Mouse (Mus musculus) neural tube, embryonic 14.5 days (tissue): Measurements from ENCODE around the gene Ogfrl1. TPM values are rescaled to one million over a fixed set of nuclear protein-coding genes. Genes with fewer than 3 reads are reported as not detected.

ENCODE experiments used
- ATAC-seq: fragments of 200-750 bp; cut with Nextera tagmentation; 2 replicates; pipeline ENCODE4 v1.8.0; 2017; ENCODE audit warnings: low read depth, mild to moderate bottlenecking, moderate TSS enrichment, moderate library complexity
- H3K27ac ChIP-seq: fragments of 300-500 bp; sonication (generic); 2 replicates; pipeline ENCODE4 v1.5.1; 2014; ENCODE audit warnings: low read depth, mild to moderate bottlenecking, control low read depth, low read length, moderate library complexity, mixed read lengths
- H3K27me3 ChIP-seq: fragments of 300-500 bp; sonication (generic); 2 replicates; pipeline ENCODE4 v1.6.1; 2014; ENCODE audit warnings: low read length; ENCODE audit not compliant: control insufficient read depth, insufficient read depth
- H3K36me3 ChIP-seq: fragments of 300-500 bp; sonication (generic); 2 replicates; pipeline ENCODE4 v1.6.1; 2014; ENCODE audit warnings: low read length, mixed read lengths; ENCODE audit not compliant: control insufficient read depth, insufficient read depth
- H3K4me1 ChIP-seq: fragments of 300-500 bp; sonication (generic); 2 replicates; pipeline ENCODE4 v1.6.1; 2014; ENCODE audit warnings: low read length; ENCODE audit not compliant: control insufficient read depth, insufficient read depth
- H3K4me2 ChIP-seq: fragments of 300-500 bp; sonication (generic); 2 replicates; pipeline ENCODE4 v1.6.1; 2014; ENCODE audit warnings: mild to moderate bottlenecking, low read depth, low read length, control low read depth
- H3K4me3 ChIP-seq: fragments of 300-500 bp; sonication (generic); 2 replicates; pipeline ENCODE4 v1.5.1; 2014; ENCODE audit warnings: low read depth, low read length, control low read depth, mixed read lengths
- H3K9ac ChIP-seq: fragments of 300-500 bp; sonication (generic); replicated peaks from 2 replicates; pipeline ENCODE4 v1.6.1; 2014; ENCODE audit warnings: low read depth, mild to moderate bottlenecking, control low read depth, low read length, mixed read lengths
- H3K9me3 ChIP-seq: fragments of 300-500 bp; sonication (generic); 2 replicates; pipeline ENCODE4 v1.6.1; 2016; ENCODE audit warnings: low read length; ENCODE audit not compliant: control insufficient read depth
- WGBS: fragments of 180-500 bp; shearing (Covaris S2); extraction: QIAGEN DNeasy Blood & Tissue Kit; methylation state at CpG from one replicate; pipeline ENCODE4 v1.1.7; 2014; 5-methylcytosine and 5-hydroxymethylcytosine counted together
- polyA plus RNA-seq: library from polyadenylated mRNA; unstranded; fragments of >200 nt; fragmentation: Nextera tagmentation; extraction: Ambion mirVana; gene quantifications from 2 replicates; pipeline ENCODE4 v1.2.1, GENCODE M21; 2014

The Ogfrl1 gene
- polyA plus RNA-seq, 1 experiment from 2014 or later: 20.3 TPM

DNA sequence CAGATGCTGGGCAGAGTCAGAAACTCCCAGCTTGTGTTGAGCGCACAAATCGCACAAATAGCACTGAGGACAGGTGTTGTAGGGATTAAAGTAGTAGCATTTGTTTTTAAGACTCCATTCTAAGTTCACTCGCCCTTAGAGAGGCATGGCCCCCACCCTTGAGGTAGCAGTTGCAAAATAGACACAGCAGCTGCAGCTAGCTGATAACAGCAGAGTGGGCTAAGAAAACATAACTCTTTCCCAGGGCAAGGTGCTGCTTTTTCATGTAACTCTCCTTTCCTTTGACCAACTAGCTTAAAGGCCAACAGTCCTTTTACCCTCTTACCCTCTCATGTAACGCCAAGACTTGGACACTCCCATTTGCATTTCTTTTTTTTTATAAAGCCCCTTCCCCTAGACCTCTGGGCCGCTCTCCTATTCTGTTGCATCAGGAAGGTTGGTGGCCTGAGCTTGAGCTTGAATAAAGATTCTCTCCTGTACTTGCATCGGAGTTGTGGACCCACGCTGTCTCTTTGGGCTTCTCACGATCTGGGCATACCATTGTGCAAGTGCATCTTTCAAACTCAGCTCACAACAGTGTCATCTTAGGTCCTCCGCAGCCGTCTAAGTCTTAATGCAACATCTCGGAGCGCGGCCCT is 61.7 kb downstream of the Ogfrl1 start:
- Histone ChIP-seq H3K27ac (no peak overlapping the region), H3K36me3 (no peaks in the 10 kb centered on the region), H3K27me3 (no peaks in the 10 kb centered on the region), H3K9ac (no peak overlapping the region), H3K4me1 (no peaks in the 10 kb centered on the region), H3K4me2 (no peak overlapping the region), H3K9me3 (no peaks in the 10 kb centered on the region), H3K4me3 (no peak overlapping the region)
- WGBS: 89% methylated on average over 13 of the region's 13 CpGs
- ATAC-seq: no peak

DNA sequence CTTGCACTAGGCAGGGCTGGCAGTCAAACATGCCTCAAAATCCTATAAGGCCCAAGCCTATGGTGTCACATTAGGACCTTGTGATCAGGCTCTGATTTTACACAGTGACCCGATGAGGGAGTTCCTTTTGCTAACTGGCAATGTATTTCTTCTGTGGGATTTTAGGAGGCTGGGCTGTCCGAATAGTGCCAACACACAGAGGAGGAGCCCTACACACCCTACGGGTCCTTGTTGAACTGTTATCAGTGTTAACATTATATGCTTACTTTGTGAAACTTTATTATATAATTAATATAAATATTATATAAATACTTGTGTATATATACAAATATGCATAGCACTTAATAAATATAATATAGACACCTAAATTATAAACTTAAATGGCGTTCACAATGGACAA is 62.5 kb downstream of the Ogfrl1 start:
- H3K27me3 ChIP-seq: no peaks in the 10 kb centered on the region
- H3K4me1 ChIP-seq: no peaks in the 10 kb centered on the region
- no peaks in the 10 kb centered on the region for H3K9me3 ChIP-seq
- H3K4me3 ChIP-seq: no peak overlapping the region
- H3K4me2 ChIP-seq: no peak overlapping the region
- no peak overlapping the region for H3K27ac ChIP-seq
- no peak overlapping the region for H3K9ac ChIP-seq
- WGBS: 98% methylated on average over 4 of the region's 4 CpGs
- H3K36me3 ChIP-seq: no peaks in the 10 kb centered on the region
- ATAC-seq: no peak

DNA sequence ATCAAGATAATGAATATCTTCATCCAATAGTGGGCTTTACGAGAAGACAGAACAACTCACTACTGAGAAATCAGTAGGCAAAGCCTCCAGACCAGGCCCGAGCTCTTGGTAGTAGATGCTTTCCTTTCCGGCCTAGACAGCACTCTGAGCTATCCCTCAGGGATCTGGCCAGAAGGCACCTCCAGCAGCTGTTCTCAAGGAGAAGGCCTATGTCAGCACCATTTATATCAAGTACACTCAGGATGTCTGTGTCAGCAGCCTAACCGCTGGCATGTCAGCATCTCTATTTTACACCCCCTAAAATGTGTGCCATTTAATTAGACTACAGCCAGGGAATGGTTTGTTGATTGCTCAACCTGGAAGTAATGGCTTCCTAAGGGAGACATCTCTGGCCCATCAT is 65.4 kb downstream of the Ogfrl1 start:
- no peak overlapping the region for H3K4me3 ChIP-seq
- ATAC-seq: peak; percentile 54; the same call in 1 of the 2 replicates
- H3K4me1 ChIP-seq: no peaks in the 10 kb centered on the region
- 72% methylated on average over 4 of the region's 4 CpGs for WGBS
- H3K9me3 ChIP-seq: no peaks in the 10 kb centered on the region
- H3K27ac ChIP-seq: no peak overlapping the region
- H3K9ac ChIP-seq: no peak overlapping the region
- no peak overlapping the region for H3K4me2 ChIP-seq
- no peaks in the 10 kb centered on the region for H3K36me3 ChIP-seq
- no peaks in the 10 kb centered on the region for H3K27me3 ChIP-seq

DNA sequence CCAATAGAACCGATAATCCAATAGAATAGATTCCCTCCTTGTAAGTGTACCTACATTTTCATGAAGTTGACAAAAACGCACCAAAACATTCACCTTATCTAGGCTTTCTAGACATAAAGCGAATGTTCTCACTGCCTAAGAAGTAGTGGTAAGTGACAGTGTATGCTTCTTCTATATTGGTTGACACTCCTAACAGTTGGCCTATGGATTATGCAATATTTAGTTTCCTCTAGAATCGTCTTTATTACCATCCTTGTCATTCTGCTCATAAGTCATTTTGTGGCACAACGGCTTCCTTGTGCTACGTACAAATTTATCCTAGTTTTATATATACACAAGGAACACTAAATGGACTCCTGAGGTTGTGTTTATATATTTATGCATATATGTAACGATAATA is 72.4 kb downstream of the Ogfrl1 start:
- Histone ChIP-seq H3K27me3 (no peaks in the 10 kb centered on the region), H3K36me3 (no peaks in the 10 kb centered on the region), H3K9ac (no peak overlapping the region), H3K4me3 (no peak overlapping the region), H3K9me3 (no peaks in the 10 kb centered on the region), H3K4me2 (no peak overlapping the region), H3K27ac (no peak overlapping the region), H3K4me1 (no peaks in the 10 kb centered on the region)
- WGBS: 85% methylated on average over 7 of the region's 7 CpGs
- ATAC-seq: no peak

DNA sequence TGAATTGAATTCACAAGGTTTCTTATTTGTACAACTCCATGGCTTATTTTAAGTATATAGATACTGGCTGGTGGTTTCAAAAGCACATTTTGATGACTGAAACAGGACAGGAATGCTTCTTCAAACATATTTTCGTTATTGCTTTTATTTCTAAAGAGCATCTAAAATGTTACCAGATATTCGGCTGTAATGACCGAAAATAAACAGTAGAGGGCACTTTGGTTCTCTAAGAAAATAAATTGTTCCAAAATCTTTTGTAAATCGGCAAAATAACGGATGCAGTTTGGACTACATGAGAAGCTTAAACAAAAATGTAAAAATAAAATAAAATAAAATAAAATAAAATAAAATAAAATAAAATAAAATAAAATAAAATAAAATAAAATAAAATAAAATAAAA is 73.3 kb downstream of the Ogfrl1 start:
- H3K4me1 ChIP-seq: no peaks in the 10 kb centered on the region
- H3K4me3 ChIP-seq: no peak overlapping the region
- H3K9ac ChIP-seq: no peak overlapping the region
- no peak overlapping the region for H3K27ac ChIP-seq
- no peak for ATAC-seq
- 21% methylated on average over 5 of the region's 5 CpGs for WGBS
- H3K36me3 ChIP-seq: no peaks in the 10 kb centered on the region
- H3K9me3 ChIP-seq: no peaks in the 10 kb centered on the region
- no peaks in the 10 kb centered on the region for H3K27me3 ChIP-seq
- H3K4me2 ChIP-seq: no peak overlapping the region

DNA sequence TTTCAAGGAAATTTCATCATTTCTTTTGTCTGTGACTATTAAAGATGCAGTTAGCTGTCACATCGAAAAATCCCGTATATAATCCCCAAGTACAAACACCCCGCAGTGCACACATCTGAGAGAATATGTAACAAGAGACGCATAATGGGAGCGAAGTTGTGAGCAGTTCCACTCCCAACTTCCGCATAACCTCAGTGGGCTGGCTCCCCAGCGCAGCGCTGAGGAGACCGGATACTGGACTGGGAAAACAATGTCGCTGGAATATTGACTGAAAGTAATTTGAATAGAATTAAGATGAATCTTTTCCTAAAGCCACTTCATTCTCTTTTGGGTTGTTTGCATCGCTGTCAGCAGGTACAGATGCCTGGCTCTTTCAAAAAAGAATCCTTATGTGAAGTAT is 74.3 kb downstream of the Ogfrl1 start:
- ATAC-seq: no peak
- Histone ChIP-seq H3K4me3 (no peak overlapping the region), H3K27me3 (no peaks in the 10 kb centered on the region), H3K36me3 (no peaks in the 10 kb centered on the region), H3K4me2 (no peak overlapping the region), H3K4me1 (no peaks in the 10 kb centered on the region), H3K9me3 (no peaks in the 10 kb centered on the region), H3K27ac (no peak overlapping the region), H3K9ac (no peak overlapping the region)
- WGBS: 79% methylated on average over 11 of the region's 11 CpGs

DNA sequence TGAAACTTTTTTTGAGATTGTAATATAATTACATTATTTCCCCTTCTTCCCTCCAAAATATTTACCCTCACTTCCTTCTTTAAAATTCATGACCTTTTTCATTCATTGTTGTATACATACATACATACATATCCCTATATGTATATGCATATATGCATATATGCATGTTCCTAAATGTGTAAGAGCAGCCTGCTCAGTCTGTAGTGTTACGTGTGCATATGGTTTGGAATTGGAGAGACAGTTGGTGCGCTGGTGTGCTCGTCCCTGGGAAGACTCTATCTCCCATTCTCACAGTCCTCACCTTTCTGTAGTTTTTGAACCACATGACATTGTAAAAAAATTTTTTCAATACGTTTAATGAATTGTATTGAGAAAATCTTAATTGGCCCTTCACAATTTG is 75.4 kb downstream of the Ogfrl1 start:
- Histone ChIP-seq H3K27me3 (no peaks in the 10 kb centered on the region), H3K9me3 (no peaks in the 10 kb centered on the region), H3K4me2 (no peak overlapping the region), H3K36me3 (no peaks in the 10 kb centered on the region), H3K4me1 (no peaks in the 10 kb centered on the region), H3K27ac (no peak overlapping the region), H3K9ac (no peak overlapping the region), H3K4me3 (no peak overlapping the region)
- ATAC-seq: no peak
- 86% methylated on average over 4 of the region's 4 CpGs for WGBS

DNA sequence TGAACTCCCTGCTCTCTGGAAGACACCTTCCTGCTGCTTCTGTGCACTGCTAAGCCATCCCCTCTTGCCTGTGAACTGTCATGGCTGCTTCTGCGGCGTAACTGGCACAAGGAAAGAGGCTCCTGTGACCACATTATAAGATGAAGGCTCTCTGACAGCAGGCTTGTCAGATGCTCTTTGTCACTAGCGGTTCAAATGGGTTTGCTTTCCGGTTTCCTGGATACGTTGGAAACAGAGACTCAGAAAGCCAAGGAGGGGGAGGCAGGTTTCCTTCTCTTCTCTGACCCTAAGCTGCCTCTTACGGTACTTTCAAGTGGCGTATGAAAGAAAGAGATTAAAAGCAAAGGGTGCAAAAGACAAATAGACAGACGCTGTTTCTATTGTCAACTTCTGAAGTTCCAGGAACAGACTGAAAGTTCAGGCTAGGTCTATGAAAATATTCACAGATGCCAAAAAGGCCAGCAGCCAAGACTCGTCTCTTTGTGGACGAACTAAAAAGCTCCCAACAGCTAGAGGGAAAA is 76.2 kb downstream of the Ogfrl1 start:
- 47% methylated on average over 10 of the region's 10 CpGs for WGBS
- ATAC-seq: no peak; the same call in 1 of the 2 replicates
- no peak overlapping the region for H3K9ac ChIP-seq
- H3K27me3 ChIP-seq: no peaks in the 10 kb centered on the region
- H3K4me2 ChIP-seq: no peak overlapping the region
- H3K27ac ChIP-seq: no peak overlapping the region
- H3K9me3 ChIP-seq: no peaks in the 10 kb centered on the region
- no peak overlapping the region for H3K4me3 ChIP-seq
- H3K4me1 ChIP-seq: no peaks in the 10 kb centered on the region
- no peaks in the 10 kb centered on the region for H3K36me3 ChIP-seq

DNA sequence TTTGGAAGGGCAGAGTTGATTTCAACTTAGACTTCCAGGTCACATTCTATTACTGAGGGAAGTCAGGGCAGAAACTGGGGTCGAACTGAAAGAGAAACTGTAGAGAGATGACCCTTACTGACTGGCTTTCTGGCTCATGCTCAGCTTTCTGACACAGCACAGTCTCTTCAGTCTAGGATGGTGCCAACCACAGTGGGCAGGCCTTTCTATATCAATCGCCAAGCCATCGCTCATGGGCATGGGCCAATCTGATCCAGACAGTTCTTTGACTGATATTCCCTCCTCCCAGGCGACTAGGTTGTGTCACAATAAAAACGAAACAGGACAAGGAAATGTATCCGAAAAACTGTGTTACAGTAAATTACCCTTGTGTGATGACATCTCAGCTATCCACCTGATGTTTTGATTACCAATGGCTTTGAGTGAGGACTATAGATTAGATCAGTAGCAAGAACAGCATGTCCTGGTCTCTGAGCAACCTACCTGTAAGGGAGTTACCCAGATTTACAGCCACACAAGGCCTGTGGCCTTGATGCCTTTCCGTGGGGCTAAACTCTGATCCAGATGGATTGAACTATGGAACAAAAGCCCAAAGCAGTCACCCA is 76.9 kb downstream of the Ogfrl1 start:
- WGBS: 90% methylated on average over 7 of the region's 7 CpGs
- no peak overlapping the region for H3K4me2 ChIP-seq
- H3K27me3 ChIP-seq: no peaks in the 10 kb centered on the region
- no peak overlapping the region for H3K4me3 ChIP-seq
- H3K9ac ChIP-seq: no peak overlapping the region
- no peaks in the 10 kb centered on the region for H3K36me3 ChIP-seq
- H3K9me3 ChIP-seq: no peaks in the 10 kb centered on the region
- H3K27ac ChIP-seq: no peak overlapping the region
- ATAC-seq: no peak
- H3K4me1 ChIP-seq: no peaks in the 10 kb centered on the region
